Mouse (Mus musculus): ENCODE data around the gene Zfp710.

DNA sequence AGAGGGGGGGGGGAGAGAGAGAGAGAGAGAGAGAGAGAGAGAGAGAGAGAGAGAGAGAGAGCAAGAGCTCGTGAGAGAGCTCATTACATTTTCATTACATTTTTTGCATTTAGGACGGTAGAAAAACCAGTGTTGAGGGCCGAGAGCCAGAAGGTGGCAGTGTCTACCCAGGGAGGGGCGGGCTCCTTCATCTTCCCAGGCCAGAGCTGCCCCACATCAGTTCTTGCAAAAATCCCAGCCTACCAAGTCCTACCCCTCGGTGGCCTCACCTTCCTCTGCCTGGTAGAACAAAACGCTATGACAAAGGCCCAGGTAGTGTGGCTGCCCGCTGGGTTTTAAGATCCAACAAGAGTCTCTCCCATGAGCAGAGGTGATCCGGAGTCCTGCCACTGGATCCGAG, 116.2 kb downstream of the Zfp710 start:
- peak; percentile 44 for TF ChIP-seq CTCF (conservative IDR thresholded peaks at IDR 0.05; ENCODE audit: low read length)
- no peak for TF ChIP-seq NANOG (IDR thresholded peaks at IDR 0.05; ENCODE audit: borderline replicate concordance, low read length)
- TF ChIP-seq POU5F1 (IDR thresholded peaks at IDR 0.05; ENCODE audit: borderline replicate concordance, low read length), result no peak

Data from E14TG2a.4 (cell line).